Mouse (Mus musculus) G1E (cell line): Measurements from ENCODE around the gene Mks1.

Experiments used
- CTCF ChIP-seq: IDR thresholded peaks from 2 replicates; pipeline ENCODE4 v1.5.1; 2012; ENCODE audit warnings: low read depth, low read length, inconsistent platforms, mixed read lengths
- GATA1 ChIP-seq: IDR thresholded peaks from 2 replicates; pipeline ENCODE4 v1.6.1; 2012; ENCODE audit warnings: borderline replicate concordance, low read length, inconsistent platforms, mixed read lengths
- GATA2 ChIP-seq: IDR thresholded peaks from 2 replicates; pipeline ENCODE4 v1.6.1; 2012; ENCODE audit warnings: low read depth, low read length, inconsistent platforms, borderline replicate concordance

GRCm38 (mm10) chr11:87807433-87807832 lies 45.6 kb upstream of the Mks1 start:
- TF ChIP-seq CTCF (no peak), GATA2 (no peak), GATA1 (no peak)
